Mouse (Mus musculus) neutrophil, adult 5-6 weeks (primary cell): Measurements from ENCODE around the gene Hopx. TPM values are rescaled to one million over a fixed set of nuclear protein-coding genes. Genes with fewer than 3 reads are reported as not detected.
"Not testable (repeated sequence)": the region's sequence is repeated elsewhere in the genome, so short reads cannot be mapped to it uniquely, and the experiment has no call there.

Experiments
- ATAC-seq: fragments of 151-379, 151-347 bp; 2 replicates; pipeline ENCODE4 v1.8.0; 2017; ENCODE audit warnings: mild to moderate bottlenecking, moderate TSS enrichment; ENCODE audit not compliant: insufficient number of reproducible peaks, poor library complexity, low FRiP score, severe bottlenecking; ENCODE audit errors: extremely low read depth
- total RNA-seq: library from RNA; stranded (forward); fragments of 200-1000 nt; gene quantifications from 2 replicates; pipeline ENCODE4 v1.2.3, GENCODE M21; 2017

The Hopx gene
- total RNA-seq, 1 experiment from 2014 or later, result 16.1 TPM

DNA sequence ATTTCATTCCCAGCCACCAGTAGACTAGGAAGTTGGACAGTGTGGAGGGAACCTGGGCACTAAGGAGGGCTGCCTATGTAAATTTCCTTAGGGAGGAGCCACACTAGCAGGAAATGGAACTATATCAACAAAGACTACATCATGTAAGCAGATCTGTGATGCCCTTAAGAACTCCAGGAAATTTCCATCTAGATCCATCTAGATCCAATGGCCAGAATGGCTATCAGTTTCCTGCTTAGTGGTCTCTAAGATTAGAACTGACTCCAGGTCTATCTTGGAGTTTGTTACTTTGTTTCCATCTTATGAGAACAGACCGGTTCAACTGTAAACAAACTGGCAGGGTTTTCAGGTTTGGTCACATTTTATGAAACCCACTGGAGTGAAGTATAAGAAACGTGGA lies 5.1 kb downstream of the Hopx start:
- ATAC-seq, result no peak

GRCm38 (mm10) chr5:77108806-77109205 lies 6.1 kb downstream of the Hopx start:
- ATAC-seq, result no peak

DNA sequence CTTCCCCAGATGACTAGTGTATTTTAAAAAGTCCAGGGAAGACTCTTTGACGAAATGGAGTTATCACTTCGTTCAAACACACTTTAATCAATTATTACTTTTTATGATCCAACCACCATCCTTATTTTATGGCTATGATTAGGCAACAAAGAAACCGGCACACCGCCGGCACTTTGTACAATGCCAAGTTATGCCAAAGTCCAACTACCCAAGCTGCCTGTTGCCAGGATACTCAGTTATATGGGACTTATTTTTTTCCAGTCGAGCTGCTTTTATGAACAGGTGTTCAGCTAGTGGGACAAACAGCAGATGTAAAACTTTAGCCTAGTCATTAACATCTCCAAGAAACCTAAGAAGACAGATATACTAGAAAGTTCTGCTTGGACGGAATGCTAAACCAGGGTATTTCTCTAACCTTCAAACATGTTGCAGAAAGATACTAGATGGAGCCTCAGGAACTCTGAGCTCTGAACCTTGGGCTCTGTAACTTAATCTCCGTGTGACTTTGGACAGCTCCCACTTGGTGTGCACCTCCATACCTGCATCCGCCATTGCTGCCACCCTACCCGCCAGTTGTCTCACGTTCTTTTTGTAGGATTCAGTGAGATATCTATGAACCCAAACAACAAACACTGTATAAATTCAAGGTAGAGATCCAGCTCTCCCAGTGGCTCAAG lies 7.6 kb downstream of the Hopx start:
- ATAC-seq, result no peak

DNA sequence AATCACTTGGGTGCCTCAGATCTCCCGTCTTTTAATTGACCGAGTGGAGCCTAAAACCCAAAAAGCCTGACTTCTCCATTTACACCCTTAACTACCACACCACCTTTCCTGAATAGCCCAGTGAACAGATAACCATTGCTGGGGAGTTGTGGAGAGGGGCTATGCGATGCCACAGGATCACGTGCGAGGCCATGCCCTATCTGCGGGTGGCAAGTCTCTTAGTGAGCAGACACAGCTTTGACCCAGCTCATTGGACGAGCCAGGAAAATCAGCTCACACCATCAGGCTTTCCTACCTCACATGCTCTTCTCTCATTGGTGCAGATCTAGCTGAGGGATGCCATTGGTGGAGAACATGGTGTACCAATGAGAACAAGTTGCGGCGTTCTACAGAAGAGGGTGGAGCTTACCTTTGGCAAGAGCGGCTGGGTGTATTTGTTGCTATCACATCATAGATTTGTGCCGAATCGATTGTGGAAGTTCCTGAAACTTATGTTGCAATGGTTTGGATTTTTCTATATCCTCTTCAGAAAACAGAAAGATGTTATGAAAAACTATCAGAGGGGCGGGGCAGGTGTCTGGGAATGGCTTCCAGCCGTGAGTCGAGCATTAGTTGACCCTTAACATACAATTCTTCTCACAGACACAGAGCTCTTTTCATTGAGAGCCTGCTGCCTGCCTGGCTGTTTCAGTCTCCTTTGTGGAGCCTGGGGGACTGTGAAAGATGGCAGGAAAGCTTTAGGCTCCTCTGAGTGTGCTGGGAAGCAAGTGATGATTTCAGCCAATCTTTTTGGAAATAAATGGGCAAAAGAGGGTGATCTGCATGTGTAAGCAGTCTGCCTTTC lies 12.2 kb downstream of the Hopx start:
- ATAC-seq, result no peak

DNA sequence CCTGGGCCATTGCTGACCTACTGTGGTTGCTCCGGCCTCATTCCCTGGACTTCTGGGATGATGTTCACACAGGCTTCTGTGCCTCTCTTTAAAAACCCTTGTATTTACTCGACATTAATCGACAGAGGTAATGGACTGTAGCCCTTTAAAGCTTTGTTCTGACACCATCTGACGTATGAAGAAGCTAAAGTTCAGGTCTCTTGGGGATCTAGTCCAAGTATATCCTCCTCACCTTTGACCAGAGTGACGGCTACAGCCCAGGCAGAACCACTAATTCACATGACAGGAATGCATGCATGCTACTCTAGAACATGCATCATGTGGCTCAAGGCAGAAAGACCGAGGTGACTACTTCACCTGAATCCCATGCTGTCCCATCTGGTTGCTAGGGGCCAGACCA lies 14.2 kb downstream of the Hopx start:
- ATAC-seq, result no peak

- no peak for ATAC-seq
Measured at GRCm38 (mm10) chr5:77099997-77100380, 14.9 kb downstream of the Hopx start.

GRCm38 (mm10) chr5:77099317-77099996 lies 15.5 kb downstream of the Hopx start:
- peak; percentile 30; the same call in 1 of the 2 replicates for ATAC-seq

- ATAC-seq, result no peak
Measured at GRCm38 (mm10) chr5:77098874-77099273, 16.0 kb downstream of the Hopx start.

DNA sequence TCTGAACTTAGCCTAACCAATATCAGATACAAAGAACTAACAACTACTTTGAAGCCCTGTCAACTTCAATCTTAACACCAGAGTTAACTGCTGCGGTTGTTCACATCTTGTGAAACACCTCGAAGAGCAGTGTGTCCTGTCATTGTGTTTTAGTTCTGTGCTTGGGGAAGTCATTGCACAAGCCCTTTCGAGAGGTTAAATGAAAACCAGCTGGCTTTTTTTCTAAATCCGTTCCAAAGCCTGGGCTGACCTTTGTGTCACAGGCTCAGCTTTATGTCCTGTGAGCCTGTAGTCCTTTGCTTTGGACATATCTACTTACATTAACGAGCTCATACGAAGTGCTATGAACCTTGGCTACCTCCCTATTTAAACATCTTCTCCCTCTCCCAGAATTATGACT lies 17.2 kb downstream of the Hopx start:
- ATAC-seq, result no peak

DNA sequence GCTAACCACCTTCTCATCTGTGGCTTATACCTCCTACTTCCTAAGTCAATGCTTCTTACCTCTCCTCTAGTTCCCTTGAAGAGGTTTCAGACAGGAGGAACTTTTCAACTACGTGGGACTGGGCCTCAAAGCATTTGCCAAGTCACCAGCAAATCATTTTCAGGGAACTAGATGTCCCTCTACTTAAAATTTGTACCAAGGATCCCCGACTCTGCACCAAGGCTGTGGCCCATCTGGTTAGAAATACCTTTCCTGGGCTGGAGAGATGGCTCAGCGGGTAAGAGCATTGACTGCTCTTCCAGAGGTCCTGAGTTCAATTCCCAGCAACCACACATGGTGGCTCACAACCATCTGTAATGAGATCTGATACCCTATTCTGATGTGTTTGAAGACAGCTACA lies 18.7 kb downstream of the Hopx start:
- not testable (repeated sequence) for ATAC-seq

DNA sequence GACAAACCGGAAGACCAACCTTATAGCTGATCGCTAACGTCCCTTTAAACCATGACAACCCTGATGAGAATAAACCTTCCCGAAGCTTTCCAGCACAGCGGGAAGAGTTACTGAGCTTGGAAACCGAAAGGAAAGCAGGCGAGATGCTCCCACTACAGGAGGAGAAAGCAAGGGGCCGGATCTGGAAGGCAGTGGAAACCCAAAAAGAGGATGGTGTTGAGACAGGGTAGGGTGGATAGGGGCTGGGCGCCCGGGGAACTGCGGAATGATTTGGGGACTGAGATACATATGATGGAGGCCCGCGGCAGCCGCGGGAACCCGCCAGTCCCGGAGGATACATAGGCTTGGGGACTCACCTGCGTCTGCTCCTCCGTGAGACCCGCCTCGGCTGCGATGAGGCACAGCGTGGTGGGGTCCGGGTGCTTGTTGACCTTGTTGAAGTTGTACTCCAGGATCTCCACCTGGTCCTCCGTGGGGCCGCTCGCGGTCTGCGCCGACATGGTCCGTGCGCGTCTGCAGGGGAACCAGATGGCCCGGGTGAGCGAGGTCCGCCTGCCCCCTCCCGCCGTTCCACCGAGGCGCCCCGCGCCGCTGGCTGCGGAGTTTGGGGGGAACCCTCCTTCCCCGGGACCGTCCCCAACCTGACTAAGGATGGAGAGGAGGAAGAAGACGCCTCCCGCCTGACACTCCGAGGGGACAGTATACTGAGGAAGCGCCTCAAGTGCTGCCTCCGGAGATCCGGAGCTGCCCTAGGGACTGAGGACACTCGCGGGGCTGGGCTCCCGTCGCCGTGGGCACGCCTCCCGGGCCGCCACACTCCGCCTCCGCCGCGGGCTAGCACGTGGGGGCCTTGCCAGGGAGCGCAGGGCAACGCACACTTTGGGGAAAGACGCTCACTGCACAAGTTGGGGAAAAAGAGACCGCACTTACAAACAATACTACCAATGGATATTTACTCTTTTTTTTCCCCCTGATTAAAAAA lies 20.1 kb downstream of the Hopx start:
- ATAC-seq, result peak; percentile 54

- ATAC-seq, result no peak
Measured at GRCm38 (mm10) chr5:77093961-77094360, 21.0 kb downstream of the Hopx start.

- peak; percentile 53; the same call in 1 of the 2 replicates for ATAC-seq
Measured at GRCm38 (mm10) chr5:77092531-77092930, 22.4 kb downstream of the Hopx start.

DNA sequence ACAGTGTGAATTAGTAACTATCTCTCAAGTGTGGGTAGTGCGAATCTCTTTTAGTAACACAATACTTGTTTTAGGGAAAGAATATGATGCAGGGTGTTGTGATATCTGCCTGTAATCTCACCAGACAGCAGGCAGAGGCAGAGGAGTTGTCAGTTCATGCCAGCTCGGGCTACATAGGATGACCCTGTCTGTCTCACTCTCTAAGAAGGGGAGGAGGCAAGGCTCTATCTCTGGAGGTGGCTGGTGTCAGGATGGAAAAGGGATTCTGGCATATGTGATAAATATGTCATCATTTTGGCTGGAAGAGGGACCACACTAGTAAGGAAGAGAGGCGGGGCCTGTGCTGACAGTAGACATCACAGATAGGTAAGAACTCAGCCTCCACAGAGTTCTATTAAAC lies 23.0 kb downstream of the Hopx start:
- no peak for ATAC-seq

GRCm38 (mm10) chr5:77090521-77091096 lies 24.3 kb downstream of the Hopx start:
- no peak for ATAC-seq

DNA sequence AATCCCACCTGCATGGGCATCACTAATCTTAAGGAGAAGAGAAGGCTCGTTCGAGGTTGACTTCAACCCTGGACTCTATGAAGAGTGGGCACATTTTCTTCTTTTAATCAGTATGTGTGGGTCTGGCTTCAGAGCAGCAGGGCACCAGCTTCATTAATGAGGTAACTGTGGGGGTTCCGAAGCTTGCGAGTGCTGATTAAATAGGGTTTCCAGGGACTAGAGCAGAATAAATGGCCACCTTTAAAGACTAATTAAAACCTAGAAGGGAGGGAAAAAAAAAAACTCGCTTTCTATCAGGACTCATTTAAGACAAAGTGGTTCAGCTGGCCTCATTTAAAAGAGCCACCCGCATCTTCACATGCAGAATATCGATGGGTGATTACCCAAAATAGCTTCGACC lies 25.0 kb downstream of the Hopx start:
- no peak for ATAC-seq

GRCm38 (mm10) chr5:77089294-77089693 lies 25.6 kb downstream of the Hopx start:
- ATAC-seq, result peak; percentile 53; the same call in 1 of the 2 replicates

GRCm38 (mm10) chr5:77087122-77087521 lies 27.8 kb downstream of the Hopx start:
- no peak for ATAC-seq
